Mouse (Mus musculus): ENCODE results near the gene Cdc42.

DNA sequence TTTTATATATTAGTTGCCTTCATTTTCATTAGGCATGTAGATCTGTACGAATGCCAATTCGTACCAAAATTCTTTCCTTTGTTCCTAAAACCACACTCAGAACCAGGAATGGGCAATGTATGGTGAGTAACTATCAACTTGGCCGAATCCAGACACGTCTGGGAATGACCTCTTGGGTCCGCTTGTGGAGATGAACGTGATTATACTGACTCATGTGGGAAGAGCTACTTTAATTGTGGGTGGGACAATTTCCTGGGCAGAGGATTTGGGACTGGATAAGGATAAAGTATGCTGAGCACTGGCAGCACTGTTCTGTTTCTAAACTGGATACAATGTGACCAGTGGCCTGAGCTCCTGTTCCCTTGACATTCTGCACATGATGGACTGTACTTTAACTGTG, 32.6 kb downstream of the Cdc42 start:
- no peak for TF ChIP-seq CTCF (IDR thresholded peaks at IDR 0.05; ENCODE audit: low read depth)
- no peak for TF ChIP-seq EP300 (optimal IDR thresholded peaks at IDR 0.05)
